Mouse (Mus musculus) liver, postnatal 0 days (tissue): ENCODE results near the gene Celf2.

ENCODE experiments used
- CTCF ChIP-seq: sonication (generic); IDR thresholded peaks from 2 replicates; pipeline ENCODE4 v1.5.1; 2016; ENCODE audit warnings: antibody characterized with exemption, low read depth
- EP300 ChIP-seq: IDR thresholded peaks from 2 replicates; pipeline ENCODE4 v1.6.1; 2016; ENCODE audit warnings: antibody characterized with exemption, low read depth, mild to moderate bottlenecking

- TF ChIP-seq CTCF = no peak
- no peak for TF ChIP-seq EP300
Measured at GRCm38 (mm10) chr2:7082376-7083025, 426.9 kb downstream of the Celf2 start.
